Mouse (Mus musculus) G1E (cell line): ENCODE measurements around the gene Fam122b.

Experiments used
- CTCF ChIP-seq: IDR thresholded peaks from 2 replicates; pipeline ENCODE4 v1.5.1; 2012; ENCODE audit warnings: low read depth, low read length, inconsistent platforms, mixed read lengths
- GATA1 ChIP-seq: IDR thresholded peaks from 2 replicates; pipeline ENCODE4 v1.6.1; 2012; ENCODE audit warnings: borderline replicate concordance, low read length, inconsistent platforms, mixed read lengths
- GATA2 ChIP-seq: IDR thresholded peaks from 2 replicates; pipeline ENCODE4 v1.6.1; 2012; ENCODE audit warnings: low read depth, low read length, inconsistent platforms, borderline replicate concordance
- POLR2AphosphoS5 ChIP-seq: IDR thresholded peaks from 2 replicates; pipeline ENCODE4 v1.6.1; 2012; ENCODE audit warnings: low read depth, low read length, inconsistent platforms; ENCODE audit not compliant: insufficient replicate concordance
- TAL1 ChIP-seq: conservative IDR thresholded peaks from 2 replicates; pipeline ENCODE4 v1.6.1; 2012; ENCODE audit warnings: low read depth, low read length, inconsistent platforms, mixed read lengths

- TF ChIP-seq CTCF: no peak
- no peak for TF ChIP-seq TAL1
- TF ChIP-seq GATA1: no peak
- TF ChIP-seq GATA2: no peak
- no peak for TF ChIP-seq POLR2AphosphoS5
Observed at GRCm38 (mm10) chrX:53197681-53198080, 71.9 kb downstream of the Fam122b start.
